Mouse (Mus musculus): Measurements from ENCODE around the gene Ahnak2. TPM values are rescaled to one million over a fixed set of nuclear protein-coding genes. Genes with fewer than 3 reads are reported as not detected.

The Ahnak2 gene
- total RNA-seq, 2 experiments from 2014 or later: 8.1 to 8.2 TPM

- H3K27ac ChIP-seq: no peak overlapping the region
- no peak for TF ChIP-seq CTCF (IDR thresholded peaks at IDR 0.05)
- DNase-seq (ENCODE audit: extremely low spot score in 1 of 2, low spot score in 2 of 2): no peak
- intact Hi-C loops (cut with DNase I): no loop called here
- H3K4me3 ChIP-seq: no peak overlapping the region
Measured at GRCm38 (mm10) chr12:112833527-112833926, 31.1 kb upstream of the Ahnak2 start.

GRCm38 (mm10) chr12:112832411-112832810 lies 30.0 kb upstream of the Ahnak2 start:
- no peak for TF ChIP-seq CTCF (IDR thresholded peaks at IDR 0.05)
- DNase-seq (ENCODE audit: extremely low spot score in 1 of 2, low spot score in 2 of 2): no peak
- intact Hi-C loops (cut with DNase I): no loop called here
- no peak overlapping the region for H3K4me3 ChIP-seq
- H3K27ac ChIP-seq: no peak overlapping the region

- TF ChIP-seq CTCF (IDR thresholded peaks at IDR 0.05): no peak
- Histone ChIP-seq H3K4me3 (peak overlapping the region; percentile 93), H3K27ac (no peak overlapping the region)
- intact Hi-C loops (cut with DNase I): no loop called here
- DNase-seq (ENCODE audit: extremely low spot score in 1 of 2, low spot score in 2 of 2): no peak
Measured at GRCm38 (mm10) chr12:112830570-112830969, 28.1 kb upstream of the Ahnak2 start.

- no peak for TF ChIP-seq CTCF (IDR thresholded peaks at IDR 0.05)
- intact Hi-C loops (cut with DNase I): no loop called here
- H3K4me3 ChIP-seq: peak overlapping the region; percentile 93
- DNase-seq (ENCODE audit: extremely low spot score in 1 of 2, low spot score in 2 of 2): no peak
- H3K27ac ChIP-seq: peak overlapping the region; percentile 53
Measured at GRCm38 (mm10) chr12:112830141-112830540, 27.7 kb upstream of the Ahnak2 start.

- intact Hi-C loops (cut with DNase I): loop anchor here (2.0 kb wide), 2 partner anchors 21 to 99 kb away; partner anchors contain the start of genes Clba1 and Jag2
- DNase-seq (ENCODE audit: extremely low spot score in 1 of 2, low spot score in 2 of 2): peak; percentile 99
- TF ChIP-seq CTCF (IDR thresholded peaks at IDR 0.05): no peak; the same call in 1 of the 2 replicates
- Histone ChIP-seq H3K4me3 (peak within 1 kb of the TSS; percentile 93), H3K27ac (peak within 1 kb of the TSS; percentile 91)
Measured at GRCm38 (mm10) chr12:112829244-112829864, 26.9 kb upstream of the Ahnak2 start, which contains the start of gene Cdca4. Gene Cdca4, minus strand, starts transcription at chr12:112829423.

GRCm38 (mm10) chr12:112828501-112829243 lies 26.2 kb upstream of the Ahnak2 start:
- H3K4me3 ChIP-seq: peak overlapping the region; percentile 93
- no peak for DNase-seq (ENCODE audit: extremely low spot score in 1 of 2, low spot score in 2 of 2)
- no peak for TF ChIP-seq CTCF (IDR thresholded peaks at IDR 0.05)
- H3K27ac ChIP-seq: peak overlapping the region; percentile 91
- intact Hi-C loops (cut with DNase I): loop anchor here (2.0 kb wide), 2 partner anchors 20 to 100 kb away; partner anchors contain the start of genes Clba1 and Jag2

GRCm38 (mm10) chr12:112825901-112826300 lies 23.4 kb upstream of the Ahnak2 start:
- H3K4me3 ChIP-seq: no peak overlapping the region

GRCm38 (mm10) chr12:112823221-112823620 lies 20.8 kb upstream of the Ahnak2 start:
- intact Hi-C loops (cut with DNase I): no loop called here
- Histone ChIP-seq H3K27ac (0 out of 2 replicates have a peak overlapping the region, but pooled peaks have one; percentile 3), H3K4me3 (no peak overlapping the region)
- TF ChIP-seq CTCF (IDR thresholded peaks at IDR 0.05): no peak
- DNase-seq (ENCODE audit: extremely low spot score in 1 of 2, low spot score in 2 of 2): no peak

More at GRCm38 (mm10) chr12:112825901-112826300, 23.4 kb upstream of the Ahnak2 start:
- no peak for DNase-seq (ENCODE audit: extremely low spot score in 1 of 2, low spot score in 2 of 2)
- peak overlapping the region; percentile 69 for H3K27ac ChIP-seq
- no peak for TF ChIP-seq CTCF (IDR thresholded peaks at IDR 0.05)
- intact Hi-C loops (cut with DNase I): no loop called here

- 0 out of 2 replicates have a peak overlapping the region, but pooled peaks have one; percentile 16 for H3K27ac ChIP-seq
- DNase-seq (ENCODE audit: extremely low spot score in 1 of 2, low spot score in 2 of 2): no peak
- H3K4me3 ChIP-seq: no peak overlapping the region
- no peak for TF ChIP-seq CTCF (IDR thresholded peaks at IDR 0.05)
- intact Hi-C loops (cut with DNase I): no loop called here
Measured at GRCm38 (mm10) chr12:112822676-112823075, 20.2 kb upstream of the Ahnak2 start.

GRCm38 (mm10) chr12:112821974-112822373 lies 19.5 kb upstream of the Ahnak2 start:
- no peak for DNase-seq (ENCODE audit: extremely low spot score in 1 of 2, low spot score in 2 of 2)
- Histone ChIP-seq H3K4me3 (no peak overlapping the region), H3K27ac (no peak overlapping the region)
- intact Hi-C loops (cut with DNase I): no loop called here
- no peak for TF ChIP-seq CTCF (IDR thresholded peaks at IDR 0.05)

GRCm38 (mm10) chr12:112821216-112821615 lies 18.8 kb upstream of the Ahnak2 start:
- H3K4me3 ChIP-seq: no peak overlapping the region
- DNase-seq (ENCODE audit: extremely low spot score in 1 of 2, low spot score in 2 of 2): no peak
- TF ChIP-seq CTCF (IDR thresholded peaks at IDR 0.05): no peak
- intact Hi-C loops (cut with DNase I): no loop called here
- H3K27ac ChIP-seq: no peak overlapping the region

- H3K4me3 ChIP-seq: no peak overlapping the region
- no peak for TF ChIP-seq CTCF (IDR thresholded peaks at IDR 0.05)
- intact Hi-C loops (cut with DNase I): no loop called here
- DNase-seq (ENCODE audit: extremely low spot score in 1 of 2, low spot score in 2 of 2): no peak
- no peak overlapping the region for H3K27ac ChIP-seq
Measured at GRCm38 (mm10) chr12:112820401-112820999, 18.0 kb upstream of the Ahnak2 start.

Measured in left cerebral cortex, adult 2 months (tissue).